Mouse (Mus musculus): ENCODE measurements around the gene Tmem270. TPM values are rescaled to one million over a fixed set of nuclear protein-coding genes. Genes with fewer than 3 reads are reported as not detected.
A peak's percentile ranks its signal among the peaks of the same experiment; 100 is the strongest.
"Not testable (repeated sequence)": the region's sequence is repeated elsewhere in the genome, so short reads cannot be mapped to it uniquely, and the experiment has no call there.

Gene Tmem270
- total RNA-seq, 1 experiment = not detected

- TF ChIP-seq ZNF384 (IDR thresholded peaks at IDR 0.05; ENCODE audit: low read depth, low read length) (no peak), MAFK (IDR thresholded peaks at IDR 0.05; ENCODE audit: insufficient read depth, low read depth, low read length) (no peak), HCFC1 (IDR thresholded peaks at IDR 0.05; ENCODE audit: borderline replicate concordance, insufficient read depth, low read length) (no peak), CHD2 (IDR thresholded peaks at IDR 0.05; ENCODE audit: low read depth, low read length) (no peak), ZC3H11A (IDR thresholded peaks at IDR 0.05; ENCODE audit: borderline replicate concordance, low read depth, low read length) (no peak)
- no peak for DNase-seq (ENCODE audit: low read depth, low spot score)
- H3K4me3 ChIP-seq (ENCODE audit: insufficient read depth in 1 of 2, low read depth in 1 of 2, low read length in 2 of 2, poor library complexity in 1 of 2, severe bottlenecking in 1 of 2) = peak overlapping the region in 1 of 2 experiments; percentile 66; a peak in 2 of 4 replicates
- peak overlapping the region; percentile 50 for H3K9ac ChIP-seq (ENCODE audit: insufficient read depth, low read depth, low read length, poor library complexity, severe bottlenecking)
- peak overlapping the region; percentile 95 for H3K27ac ChIP-seq (ENCODE audit: insufficient read depth, low read depth, low read length, poor library complexity, severe bottlenecking)
- H3K4me1 ChIP-seq (ENCODE audit: control insufficient read depth in 2 of 2, insufficient read depth in 2 of 2, low read length in 2 of 2, poor library complexity in 1 of 2) = peaks cover 12 to 40% of the 10 kb centered on the region in 2 experiments; a peak in 3 of 4 replicates
- H3K36me3 ChIP-seq (ENCODE audit: control insufficient read depth, insufficient read depth, low read length, poor library complexity, severe bottlenecking) = peaks cover 14% of the 10 kb centered on the region; the same call in 1 of the 2 replicates
- in situ Hi-C loops (cut with MboI; ENCODE audit: low sequenced_read_pairs in 2 of 2, unreplicated experiment in 2 of 2) = no loop called here
- no peaks in the 10 kb centered on the region for H3K9me3 ChIP-seq (ENCODE audit: control insufficient read depth, insufficient read depth, low read depth, low read length)
Measured at GRCm38 (mm10) chr5:134944179-134944578, 37.6 kb upstream of the Tmem270 start.

GRCm38 (mm10) chr5:134942740-134943139 is 36.2 kb upstream of the Tmem270 start:
- DNase-seq (ENCODE audit: low read depth, low spot score) = no peak
- H3K9me3 ChIP-seq (ENCODE audit: control insufficient read depth, insufficient read depth, low read depth, low read length) = no peaks in the 10 kb centered on the region
- H3K9ac ChIP-seq (ENCODE audit: insufficient read depth, low read depth, low read length, poor library complexity, severe bottlenecking) = peak overlapping the region; percentile 52
- no peak for TF ChIP-seq ZNF384 (IDR thresholded peaks at IDR 0.05; ENCODE audit: low read depth, low read length)
- TF ChIP-seq MAFK (IDR thresholded peaks at IDR 0.05; ENCODE audit: insufficient read depth, low read depth, low read length) = 0 out of 2 replicates have a peak, but pooled peaks have one; percentile 5
- TF ChIP-seq ZC3H11A (IDR thresholded peaks at IDR 0.05; ENCODE audit: borderline replicate concordance, low read depth, low read length) = no peak
- no peak for TF ChIP-seq HCFC1 (IDR thresholded peaks at IDR 0.05; ENCODE audit: borderline replicate concordance, insufficient read depth, low read length)
- H3K4me1 ChIP-seq (ENCODE audit: control insufficient read depth in 2 of 2, insufficient read depth in 2 of 2, low read length in 2 of 2, poor library complexity in 1 of 2) = peaks cover 12 to 33% of the 10 kb centered on the region in 2 experiments; a peak in 3 of 4 replicates
- H3K4me3 ChIP-seq (ENCODE audit: insufficient read depth in 1 of 2, low read depth in 1 of 2, low read length in 2 of 2, poor library complexity in 1 of 2, severe bottlenecking in 1 of 2) = peak overlapping the region; percentile 7 to 35; a peak in 2 of 4 replicates
- H3K36me3 ChIP-seq (ENCODE audit: control insufficient read depth, insufficient read depth, low read length, poor library complexity, severe bottlenecking) = peaks cover 14% of the 10 kb centered on the region; the same call in 1 of the 2 replicates
- H3K27ac ChIP-seq (ENCODE audit: insufficient read depth, low read depth, low read length, poor library complexity, severe bottlenecking) = peak overlapping the region; percentile 98
- in situ Hi-C loops (cut with MboI; ENCODE audit: low sequenced_read_pairs in 2 of 2, unreplicated experiment in 2 of 2) = no loop called here

GRCm38 (mm10) chr5:134941472-134942209 is 35.1 kb upstream of the Tmem270 start:
- in situ Hi-C loops (cut with MboI; ENCODE audit: low sequenced_read_pairs in 2 of 2, unreplicated experiment in 2 of 2) = no loop called here
- H3K27ac ChIP-seq (ENCODE audit: insufficient read depth, low read depth, low read length, poor library complexity, severe bottlenecking) = peak overlapping the region; percentile 98
- H3K4me1 ChIP-seq (ENCODE audit: control insufficient read depth in 2 of 2, insufficient read depth in 2 of 2, low read length in 2 of 2, poor library complexity in 1 of 2) = peaks cover 9 to 31% of the 10 kb centered on the region in 2 experiments; a peak in 3 of 4 replicates
- H3K36me3 ChIP-seq (ENCODE audit: control insufficient read depth, insufficient read depth, low read length, poor library complexity, severe bottlenecking) = peaks cover 14% of the 10 kb centered on the region; the same call in 1 of the 2 replicates
- TF ChIP-seq MAFK (IDR thresholded peaks at IDR 0.05; ENCODE audit: insufficient read depth, low read depth, low read length) (no peak), ZNF384 (IDR thresholded peaks at IDR 0.05; ENCODE audit: low read depth, low read length) (no peak), CHD2 (IDR thresholded peaks at IDR 0.05; ENCODE audit: low read depth, low read length) (peak; percentile 36), HCFC1 (IDR thresholded peaks at IDR 0.05; ENCODE audit: borderline replicate concordance, insufficient read depth, low read length) (no peak), ZC3H11A (IDR thresholded peaks at IDR 0.05; ENCODE audit: borderline replicate concordance, low read depth, low read length) (no peak)
- peak overlapping the region in 1 of 2 experiments; percentile 28; a peak in 1 of 4 replicates for H3K4me3 ChIP-seq (ENCODE audit: insufficient read depth in 1 of 2, low read depth in 1 of 2, low read length in 2 of 2, poor library complexity in 1 of 2, severe bottlenecking in 1 of 2)
- no peaks in the 10 kb centered on the region for H3K9me3 ChIP-seq (ENCODE audit: control insufficient read depth, insufficient read depth, low read depth, low read length)
- peak overlapping the region; percentile 73 for H3K9ac ChIP-seq (ENCODE audit: insufficient read depth, low read depth, low read length, poor library complexity, severe bottlenecking)
- DNase-seq (ENCODE audit: low read depth, low spot score) = peak; percentile 97

- H3K9me3 ChIP-seq (ENCODE audit: control insufficient read depth, insufficient read depth, low read depth, low read length); DNase-seq (ENCODE audit: low read depth, low spot score); H3K4me3 ChIP-seq (ENCODE audit: insufficient read depth in 1 of 2, low read depth in 1 of 2, low read length in 2 of 2, poor library complexity in 1 of 2, severe bottlenecking in 1 of 2); H3K27ac ChIP-seq (ENCODE audit: insufficient read depth, low read depth, low read length, poor library complexity, severe bottlenecking); H3K9ac ChIP-seq (ENCODE audit: insufficient read depth, low read depth, low read length, poor library complexity, severe bottlenecking); in situ Hi-C loops (cut with MboI; ENCODE audit: low sequenced_read_pairs in 2 of 2, unreplicated experiment in 2 of 2): not testable (repeated sequence)
- Histone ChIP-seq H3K36me3 (ENCODE audit: control insufficient read depth, insufficient read depth, low read length, poor library complexity, severe bottlenecking) (peaks cover 23% of the 10 kb centered on the region; the same call in 1 of the 2 replicates), H3K4me1 (ENCODE audit: control insufficient read depth in 2 of 2, insufficient read depth in 2 of 2, low read length in 2 of 2, poor library complexity in 1 of 2) (peaks cover 9 to 31% of the 10 kb centered on the region in 2 experiments; a peak in 3 of 4 replicates)
Measured at GRCm38 (mm10) chr5:134939554-134939953, 33.0 kb upstream of the Tmem270 start.
